Mouse (Mus musculus): ENCODE results near the gene Atr.

DNA sequence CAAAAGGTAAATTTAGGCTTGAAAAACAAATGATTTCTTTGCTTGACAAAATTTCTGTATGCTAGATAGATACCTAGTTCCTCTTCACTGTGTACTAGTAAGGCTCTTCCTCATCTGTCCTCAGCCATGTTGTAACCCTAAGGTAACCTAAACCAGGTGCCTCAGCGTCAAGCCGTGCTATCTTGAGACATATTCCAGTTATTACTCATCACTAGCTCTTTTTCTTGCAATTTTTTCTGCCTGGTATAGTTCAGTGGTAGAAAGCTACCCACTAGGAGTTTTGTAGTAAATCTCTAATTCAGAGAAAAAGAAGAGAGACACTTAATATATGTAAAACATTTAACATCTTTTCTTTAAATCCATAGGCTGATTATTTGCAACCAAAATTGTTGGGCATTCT lies 25.4 kb downstream of the Atr start:
- no peak for TF ChIP-seq CTCF (IDR thresholded peaks at IDR 0.05; ENCODE audit: borderline replicate concordance, control insufficient read depth, extremely low read depth, insufficient read depth, low read length, poor library complexity)
- TF ChIP-seq POLR2A (IDR thresholded peaks at IDR 0.05; ENCODE audit: control insufficient read depth, extremely low read depth, insufficient read depth, low read length, poor library complexity): no peak
